Mouse (Mus musculus): Measurements from ENCODE around the gene Otogl.

Otogl gene

GRCm38 (mm10) chr10:107912084-107912573, at the start of gene Otogl:
Gene Otogl (minus strand): TSS chr10:107912134.
- no peak for DNase-seq (ENCODE audit: low spot score)

DNA sequence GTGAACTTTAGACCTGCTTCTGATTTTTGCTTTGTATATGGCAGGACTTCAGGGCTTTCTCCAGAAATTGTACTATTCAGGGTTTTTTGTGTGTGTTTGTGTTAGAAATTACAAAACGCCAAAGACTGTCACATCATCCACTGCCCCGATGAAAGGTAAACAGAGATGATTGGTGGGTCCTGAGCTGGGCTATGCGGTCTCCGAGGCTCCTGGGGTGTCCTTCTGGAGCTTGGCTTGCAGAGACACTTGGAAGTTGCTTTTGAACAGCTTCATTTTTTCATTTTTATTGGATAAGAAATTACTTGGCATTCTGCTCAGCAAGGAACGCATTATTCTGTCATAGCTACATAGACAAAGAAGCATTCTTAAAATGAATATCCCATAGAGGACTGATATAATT, 44.7 kb upstream of the Otogl start:
- no peak for DNase-seq (ENCODE audit: low spot score)

- DNase-seq (ENCODE audit: low spot score) = no peak
These were observed 42.5 kb upstream of the Otogl start for GRCm38 (mm10) chr10:107954444-107954843.

GRCm38 (mm10) chr10:107951596-107951995, 39.7 kb upstream of the Otogl start:
- DNase-seq (ENCODE audit: low spot score) = no peak

GRCm38 (mm10) chr10:107949945-107950344, 38.0 kb upstream of the Otogl start:
- no peak for DNase-seq (ENCODE audit: low spot score)

DNA sequence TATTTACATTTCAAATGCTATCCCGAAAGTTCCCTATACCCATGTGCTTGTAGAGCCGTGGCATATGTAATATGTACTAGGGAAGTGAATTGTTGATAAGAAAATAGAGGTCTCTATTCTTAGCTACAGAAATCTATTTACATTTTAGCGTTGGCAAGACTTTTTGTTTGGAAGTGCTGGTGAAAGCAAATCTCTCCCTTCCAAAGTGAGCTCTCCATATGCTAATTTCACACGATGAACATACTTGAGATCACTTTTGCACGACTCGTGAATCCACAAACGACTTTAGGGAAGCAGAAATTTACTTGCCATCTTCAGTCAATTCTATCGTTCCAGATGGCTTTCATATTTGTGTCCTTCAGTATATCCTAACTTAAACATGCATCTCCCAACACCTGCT, 36.7 kb upstream of the Otogl start:
- DNase-seq (ENCODE audit: low spot score) = no peak

GRCm38 (mm10) chr10:107948038-107948437, 36.1 kb upstream of the Otogl start:
- no peak for DNase-seq (ENCODE audit: low spot score)

DNA sequence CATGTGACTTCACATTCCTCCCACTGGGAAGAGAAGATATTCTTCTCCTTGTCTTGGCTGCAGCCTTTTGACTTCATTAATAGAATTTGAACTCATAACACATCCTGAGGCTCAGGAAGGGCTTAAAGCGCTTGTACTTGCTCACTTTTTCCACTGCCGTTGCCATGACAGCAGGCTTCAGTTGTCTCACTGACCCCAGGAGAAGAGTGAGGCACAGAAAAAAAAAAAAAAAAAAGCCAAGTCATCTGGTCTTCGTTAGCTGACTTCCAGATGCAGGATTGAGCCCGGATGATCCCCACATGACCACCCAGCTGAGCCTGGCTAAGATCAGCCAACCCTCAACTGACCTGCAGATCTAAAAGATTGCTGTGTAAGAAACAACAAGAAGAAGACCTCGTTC, 34.4 kb upstream of the Otogl start:
- DNase-seq (ENCODE audit: low spot score) = no peak

DNA sequence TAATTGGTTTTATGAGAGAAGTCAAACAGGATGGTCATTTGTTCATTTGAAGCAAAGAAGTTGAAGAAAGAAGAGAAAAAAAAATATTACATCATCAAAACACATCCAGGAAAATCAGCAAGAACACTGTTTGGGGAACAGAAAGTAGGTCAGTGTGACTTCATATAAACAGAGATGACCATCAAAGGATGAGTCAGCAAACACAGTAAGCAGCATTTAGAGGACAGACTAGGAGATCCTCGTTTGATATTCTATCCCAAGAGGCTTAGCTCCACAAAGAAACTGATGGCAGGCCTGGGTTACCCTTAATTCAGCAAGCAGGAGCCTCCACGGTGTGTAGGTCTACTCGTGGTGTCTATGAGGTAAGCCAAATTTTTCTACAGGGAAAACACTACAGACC, 31.9 kb upstream of the Otogl start:
- no peak for DNase-seq (ENCODE audit: low spot score)

- no peak for DNase-seq (ENCODE audit: low spot score)
These were observed 29.4 kb upstream of the Otogl start for GRCm38 (mm10) chr10:107941188-107941900.

DNA sequence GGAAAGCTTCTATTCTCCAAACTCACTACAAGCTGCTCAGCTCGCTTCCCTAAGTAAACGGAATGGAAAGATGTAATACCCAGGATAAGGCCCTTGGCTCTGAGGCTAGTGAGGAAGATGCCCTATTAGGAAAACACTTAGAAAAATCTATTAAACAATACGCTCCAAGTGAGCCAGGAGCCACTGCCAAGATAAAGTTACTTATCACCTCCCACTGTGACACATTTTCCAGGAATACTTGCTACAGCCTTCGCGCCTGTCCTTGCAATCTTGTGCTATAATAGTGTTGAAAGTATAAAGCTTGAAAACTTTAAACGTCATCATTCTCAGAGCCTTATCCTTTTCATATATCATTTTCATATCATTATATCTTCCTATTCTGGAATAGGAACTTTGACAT, 28.4 kb upstream of the Otogl start:
- DNase-seq (ENCODE audit: low spot score) = no peak

- no peak for DNase-seq (ENCODE audit: low spot score)
These were observed 27.9 kb upstream of the Otogl start for GRCm38 (mm10) chr10:107939821-107940220.

DNA sequence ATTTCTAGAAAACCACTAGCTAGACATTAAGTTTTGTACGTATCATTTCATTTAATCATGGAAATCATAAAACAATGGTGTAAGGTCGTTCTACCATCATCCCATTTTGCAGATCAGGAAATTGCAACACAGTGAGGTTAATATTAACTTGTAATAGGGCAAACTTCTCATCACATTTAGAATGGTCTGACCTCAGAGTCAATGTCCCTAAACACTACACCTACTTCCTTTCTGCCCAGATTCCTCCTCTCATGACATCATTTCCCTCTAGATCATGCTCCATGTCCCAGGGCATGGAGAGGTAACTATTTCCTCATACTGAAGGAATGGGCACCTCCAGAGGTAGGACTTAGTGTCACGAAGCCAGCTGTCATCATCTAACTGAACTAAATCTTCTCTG, 22.1 kb upstream of the Otogl start:
- no peak for DNase-seq (ENCODE audit: low spot score)

DNA sequence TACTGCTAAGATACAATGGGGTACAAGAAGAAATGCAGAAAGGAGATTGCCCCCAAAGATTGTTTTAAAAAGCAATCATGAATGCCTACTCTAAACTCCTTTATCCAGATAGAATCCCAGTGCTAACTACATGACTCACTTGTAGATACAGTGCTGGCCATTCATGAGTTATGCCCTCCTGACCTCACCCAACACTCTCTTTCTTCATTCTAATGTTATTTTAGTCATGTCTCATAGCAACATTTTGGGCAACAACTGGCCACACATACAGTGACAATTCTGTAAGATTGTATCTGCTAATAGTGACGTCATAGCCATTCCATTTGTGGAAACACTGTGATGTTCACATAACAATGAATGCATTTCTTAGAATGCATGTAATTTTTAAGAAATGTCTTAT, 21.6 kb upstream of the Otogl start:
- DNase-seq (ENCODE audit: low spot score) = no peak

GRCm38 (mm10) chr10:107931833-107932828, 20.2 kb upstream of the Otogl start:
- no peak for DNase-seq (ENCODE audit: low spot score)

DNA sequence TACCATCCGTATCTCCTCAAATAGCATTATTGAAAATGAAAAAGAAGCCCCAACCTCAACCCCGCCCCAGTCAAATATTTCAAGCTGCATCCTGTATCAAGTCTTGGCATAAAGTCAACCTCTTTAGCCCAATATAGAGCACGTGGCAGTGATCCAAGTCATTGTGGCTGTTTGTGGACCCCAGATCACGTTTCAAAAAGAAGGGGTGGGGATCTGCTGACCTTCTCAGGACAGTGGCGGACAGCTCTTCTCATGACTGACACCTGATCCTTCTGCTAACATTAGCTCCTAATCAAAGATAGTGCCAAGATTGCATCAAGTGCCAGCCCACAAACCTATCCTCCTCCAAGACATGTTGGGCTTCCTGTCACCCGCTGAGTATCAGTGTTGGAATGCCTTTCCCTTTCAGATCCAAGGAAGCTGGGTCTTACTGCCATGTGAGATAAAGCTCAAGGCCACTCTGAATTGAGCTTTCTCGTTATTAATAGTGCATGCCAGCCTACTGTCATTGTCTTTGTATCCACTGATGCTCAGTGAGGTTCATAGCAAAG, 18.6 kb upstream of the Otogl start:
- DNase-seq (ENCODE audit: low spot score) = no peak

- DNase-seq (ENCODE audit: low spot score) = no peak
These were observed 13.4 kb upstream of the Otogl start for GRCm38 (mm10) chr10:107925306-107925705.

GRCm38 (mm10) chr10:107923860-107924259, 11.9 kb upstream of the Otogl start:
- no peak for DNase-seq (ENCODE audit: low spot score)

DNA sequence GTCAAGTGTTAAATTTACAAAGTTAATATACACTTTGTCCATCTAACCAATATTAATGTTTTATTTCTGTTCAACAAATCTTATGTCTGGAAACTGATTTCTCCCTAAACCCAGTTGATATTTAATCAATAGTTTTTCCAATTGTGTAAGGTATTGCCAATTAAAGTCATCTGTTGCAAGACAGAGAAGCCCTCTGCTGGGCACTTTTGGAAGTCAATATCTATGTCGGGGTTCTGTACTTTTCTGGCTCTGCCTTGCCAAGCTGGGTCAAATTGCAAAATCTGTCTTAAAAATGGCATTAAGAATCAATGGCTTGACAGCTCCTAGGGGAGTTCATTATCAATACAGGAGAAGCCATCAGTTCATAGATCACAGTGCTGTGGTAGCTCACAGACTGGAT, 10.8 kb upstream of the Otogl start:
- DNase-seq (ENCODE audit: low spot score) = no peak

- DNase-seq (ENCODE audit: low spot score) = no peak
These were observed 9.6 kb upstream of the Otogl start for GRCm38 (mm10) chr10:107921549-107921948.

DNA sequence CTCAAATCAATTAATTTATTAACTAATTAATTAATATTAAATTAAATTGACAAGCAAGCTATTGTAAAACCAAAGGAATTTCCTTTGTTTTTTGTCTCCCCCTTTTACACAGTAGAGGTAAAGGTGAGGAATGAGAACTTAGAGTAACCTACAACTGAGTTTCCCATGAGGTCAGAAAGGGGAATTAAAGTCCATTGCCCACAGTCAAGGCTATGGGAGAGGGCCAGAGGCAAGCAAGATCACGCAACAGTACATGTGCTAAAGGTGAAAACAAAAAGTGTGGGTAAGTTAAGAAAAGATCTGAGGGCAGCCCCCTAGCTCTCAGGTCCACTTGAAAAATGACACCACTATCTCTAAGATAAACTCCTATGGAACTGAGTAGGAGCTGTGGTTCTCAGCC, 9.2 kb upstream of the Otogl start:
- DNase-seq (ENCODE audit: low spot score) = no peak

DNA sequence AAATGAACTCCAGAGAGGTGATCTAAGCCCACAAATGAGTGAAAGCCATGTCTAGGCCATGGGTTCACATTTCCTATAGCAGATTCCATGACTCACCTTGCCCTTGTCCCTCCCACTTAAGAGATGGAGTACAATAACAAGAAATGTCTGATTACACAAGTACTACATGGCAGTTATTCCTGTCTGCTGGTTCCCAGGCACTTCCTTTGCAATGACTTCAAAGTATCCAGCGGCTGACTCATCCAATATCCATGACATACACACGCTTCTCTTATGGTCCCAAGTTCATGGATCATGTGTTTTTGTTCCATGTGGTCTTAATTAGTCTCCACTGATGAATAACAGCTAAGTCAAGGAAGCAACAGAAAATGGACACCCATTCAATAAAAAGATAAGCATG, 1.1 kb upstream of the Otogl start:
- no peak for DNase-seq (ENCODE audit: low spot score)

DNA sequence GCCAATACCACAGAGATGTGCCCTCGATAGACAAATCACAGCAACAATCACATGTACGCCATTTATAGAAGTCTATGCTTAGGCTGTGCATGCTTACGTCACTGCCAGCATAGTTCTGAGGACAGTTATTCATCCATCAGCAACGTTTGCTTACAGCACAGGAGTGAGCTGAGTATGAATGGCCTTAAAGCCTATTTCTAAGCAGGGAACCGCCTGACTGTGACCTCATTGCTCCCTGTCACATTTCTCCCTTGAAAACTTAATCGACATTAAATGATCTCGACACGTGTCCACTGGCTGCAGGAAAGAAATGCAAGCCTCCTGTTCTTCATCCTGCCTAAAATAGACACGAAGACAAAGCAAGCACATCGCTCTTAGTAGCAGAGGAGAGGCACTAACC, 5.5 kb downstream of the Otogl start:
- DNase-seq (ENCODE audit: low spot score) = no peak
